Mouse (Mus musculus): ENCODE results near the gene Olfr521.

GRCm38 (mm10) chr7:99803535-99803934 lies 40.2 kb downstream of the Olfr521 start:
- TF ChIP-seq CTCF (conservative IDR thresholded peaks at IDR 0.05; ENCODE audit: low read length), result no peak
- no peak for TF ChIP-seq NANOG (IDR thresholded peaks at IDR 0.05; ENCODE audit: borderline replicate concordance, low read length)
- no peak for TF ChIP-seq POU5F1 (IDR thresholded peaks at IDR 0.05; ENCODE audit: borderline replicate concordance, low read length)
